Mouse (Mus musculus): ENCODE measurements around the gene Nacc1.

Gene Nacc1

DNA sequence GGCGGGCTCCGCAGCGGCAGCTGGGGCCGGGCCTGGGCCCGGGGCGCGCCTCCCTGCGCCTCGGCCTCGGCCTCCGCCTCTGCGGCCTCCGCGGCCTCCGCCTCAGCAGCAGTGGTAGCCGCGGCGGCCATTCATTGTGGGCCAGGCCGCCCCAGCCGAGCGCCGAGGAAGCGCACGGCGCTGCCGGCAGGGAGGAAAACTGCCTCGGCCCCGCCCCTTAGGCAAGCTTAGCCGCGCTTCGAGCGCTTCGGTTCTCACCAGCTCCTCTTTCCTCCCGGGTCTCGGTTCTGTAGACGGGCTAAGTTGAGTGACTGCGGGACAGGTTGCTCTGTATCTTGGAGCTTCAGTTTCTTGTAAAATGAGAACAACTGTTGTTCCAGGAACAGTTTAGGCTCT is at the start of gene Nacc1:
Nacc1 (minus strand) TSS at position 158 of the 396 bp plus-strand sequence.
- peak; percentile 83 for DNase-seq (ENCODE audit: low spot score)

DNA sequence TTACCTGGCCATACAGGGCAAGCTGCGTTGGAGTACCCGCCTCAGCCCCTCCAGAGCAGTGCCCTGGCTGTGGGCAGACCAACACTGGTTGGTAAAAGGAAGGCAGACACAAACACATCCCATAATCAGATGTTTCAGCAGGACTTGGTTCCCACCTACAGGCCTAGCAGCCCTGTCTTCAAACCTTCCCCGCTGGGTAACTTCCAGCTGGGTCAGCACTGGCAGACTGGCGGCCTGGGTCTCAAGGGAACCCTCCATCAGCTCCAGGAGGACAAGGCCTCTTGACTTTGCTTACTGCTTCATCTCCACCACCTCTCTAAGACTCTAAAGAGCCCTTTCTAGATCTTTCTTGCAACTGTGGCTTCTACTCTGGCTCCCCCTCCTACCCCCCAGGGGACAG is 48.9 kb upstream of the Nacc1 start:
- no peak for DNase-seq (ENCODE audit: low spot score)

DNA sequence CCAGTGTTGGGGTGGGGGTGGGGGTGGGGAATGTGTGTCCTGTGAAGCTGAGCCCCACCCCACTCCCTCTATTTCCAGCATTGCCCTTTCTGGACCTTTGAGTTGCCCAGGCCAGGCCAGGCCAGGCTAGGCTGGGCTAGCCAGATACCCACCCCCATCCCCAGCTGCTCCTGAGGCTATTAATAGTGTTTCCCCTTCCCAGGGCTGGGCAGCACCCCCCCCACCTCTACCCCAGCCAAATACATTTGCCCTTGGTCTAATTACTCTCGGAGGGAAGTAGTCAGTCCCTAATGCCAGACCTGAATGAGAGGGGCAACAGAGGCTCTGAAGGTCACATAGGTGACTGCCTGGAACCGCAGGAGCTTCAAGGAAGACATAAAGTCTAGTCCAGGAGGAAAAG is 47.9 kb upstream of the Nacc1 start:
- DNase-seq (ENCODE audit: low spot score) = no peak

DNA sequence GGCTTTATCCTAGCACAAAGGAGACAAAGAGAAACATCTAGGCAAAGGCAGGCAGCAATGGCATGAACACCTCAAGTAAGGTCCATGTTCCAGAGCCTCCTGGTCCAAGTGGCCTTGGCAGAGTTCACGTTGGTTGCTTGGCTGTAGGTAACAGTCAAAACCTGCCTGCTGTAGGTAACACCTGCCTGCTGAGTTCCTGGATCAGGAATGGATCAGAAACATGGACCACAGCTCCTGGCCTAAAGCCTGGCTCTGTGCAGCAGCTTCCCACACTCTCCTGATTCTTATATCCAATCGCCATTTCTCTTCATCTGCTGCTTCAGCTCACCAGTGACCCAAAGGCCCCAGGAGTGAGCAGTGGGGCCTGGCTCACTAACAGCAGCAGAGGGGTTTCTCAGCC is 47.0 kb upstream of the Nacc1 start:
- no peak for DNase-seq (ENCODE audit: low spot score)

DNA sequence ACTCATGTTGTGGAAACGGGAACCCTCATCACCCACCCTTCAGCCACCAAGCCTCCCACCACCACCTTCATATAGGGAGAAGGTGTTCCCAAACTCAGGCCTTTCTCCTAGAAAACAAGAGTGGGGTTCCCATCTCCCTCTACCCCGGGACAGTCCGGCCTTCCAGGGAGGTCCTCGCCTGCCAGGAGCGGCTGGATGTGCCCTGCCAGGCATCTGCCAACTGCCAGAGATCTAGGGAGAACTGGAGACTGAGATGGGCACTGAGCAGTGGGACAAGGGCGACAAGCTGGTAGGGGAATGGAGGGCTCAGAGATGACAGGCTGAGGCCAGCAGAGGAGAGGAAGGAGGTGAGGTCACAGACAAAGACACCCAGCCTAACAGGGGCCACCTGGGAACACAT is 46.3 kb upstream of the Nacc1 start:
- DNase-seq (ENCODE audit: low spot score) = no peak

DNA sequence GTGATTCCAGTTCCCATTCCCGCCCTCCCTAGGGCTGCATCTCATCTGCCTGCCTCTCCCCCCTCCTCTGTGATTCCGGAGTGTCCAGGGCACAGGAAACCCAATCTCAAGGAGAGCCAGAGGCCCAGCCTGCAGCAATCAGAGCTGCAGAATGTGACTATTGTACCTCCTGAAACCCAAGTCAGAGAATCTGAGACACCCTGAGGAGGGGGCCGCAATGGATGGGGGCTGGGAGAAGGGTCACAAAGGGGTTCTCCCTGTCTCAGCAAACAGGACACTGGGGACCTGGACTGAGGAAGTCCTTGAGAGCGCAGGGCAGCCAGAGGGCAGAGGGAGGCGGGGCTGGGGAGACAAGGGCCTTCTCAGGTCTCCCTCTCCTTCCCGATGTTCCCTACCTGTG is 45.3 kb upstream of the Nacc1 start:
- DNase-seq (ENCODE audit: low spot score) = no peak

DNA sequence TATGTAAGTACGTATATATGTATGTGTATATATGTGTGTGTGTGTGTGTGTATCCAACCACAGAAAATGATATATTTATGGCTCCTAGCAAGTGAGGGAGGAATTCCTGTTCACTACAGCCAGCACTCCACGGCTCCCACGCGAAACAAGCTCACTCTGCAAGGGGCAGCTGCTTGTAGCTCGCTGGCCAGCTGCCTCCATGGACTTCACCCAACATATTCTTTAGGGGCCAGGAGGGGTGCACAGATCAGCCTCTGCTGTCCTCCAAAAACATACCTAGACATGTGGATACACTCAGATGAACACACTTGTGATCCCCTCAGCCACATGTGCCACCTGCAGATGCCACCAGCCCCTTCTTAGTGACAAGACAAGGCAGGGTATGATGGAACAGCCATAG is 44.9 kb upstream of the Nacc1 start:
- no peak for DNase-seq (ENCODE audit: low spot score)

DNA sequence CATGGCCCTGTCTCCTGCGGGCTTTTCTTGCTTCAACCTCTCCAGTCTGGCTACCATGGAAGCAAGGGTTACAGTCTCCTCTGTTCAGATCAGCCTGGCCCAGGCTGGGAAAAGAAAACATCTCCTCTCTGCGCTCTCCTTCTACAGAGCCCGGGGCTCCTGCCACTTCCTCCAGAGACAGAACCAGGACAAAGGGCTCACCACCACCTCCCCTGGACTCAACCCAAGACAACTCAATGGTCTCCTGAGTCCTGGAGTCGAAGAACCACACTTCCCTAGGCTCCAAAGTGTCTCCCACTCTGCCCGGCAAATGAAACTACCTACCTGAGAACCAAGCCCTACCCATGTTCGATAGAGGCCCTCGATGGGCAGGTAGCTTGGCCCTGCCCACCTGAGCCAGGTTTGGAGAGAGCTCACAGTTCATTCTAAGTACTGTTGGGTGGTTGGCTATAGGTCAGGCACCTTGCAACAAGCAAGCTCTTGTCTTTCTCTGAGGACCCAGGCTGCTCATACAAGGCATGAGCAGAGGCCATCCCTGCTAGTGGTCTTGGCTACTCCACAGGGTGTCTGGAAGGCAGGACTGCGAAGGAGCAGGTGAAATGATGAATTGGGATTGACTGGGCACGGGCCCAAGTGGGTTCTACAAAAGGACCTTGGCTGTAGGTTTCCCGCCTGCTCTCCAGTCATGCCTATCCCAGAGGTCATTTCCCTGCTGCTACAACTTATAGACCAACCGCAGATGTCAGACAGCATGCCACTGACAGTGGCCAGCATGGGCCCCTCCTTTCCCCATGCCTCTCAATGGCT is 43.9 kb upstream of the Nacc1 start:
- no peak for DNase-seq (ENCODE audit: low spot score)

DNA sequence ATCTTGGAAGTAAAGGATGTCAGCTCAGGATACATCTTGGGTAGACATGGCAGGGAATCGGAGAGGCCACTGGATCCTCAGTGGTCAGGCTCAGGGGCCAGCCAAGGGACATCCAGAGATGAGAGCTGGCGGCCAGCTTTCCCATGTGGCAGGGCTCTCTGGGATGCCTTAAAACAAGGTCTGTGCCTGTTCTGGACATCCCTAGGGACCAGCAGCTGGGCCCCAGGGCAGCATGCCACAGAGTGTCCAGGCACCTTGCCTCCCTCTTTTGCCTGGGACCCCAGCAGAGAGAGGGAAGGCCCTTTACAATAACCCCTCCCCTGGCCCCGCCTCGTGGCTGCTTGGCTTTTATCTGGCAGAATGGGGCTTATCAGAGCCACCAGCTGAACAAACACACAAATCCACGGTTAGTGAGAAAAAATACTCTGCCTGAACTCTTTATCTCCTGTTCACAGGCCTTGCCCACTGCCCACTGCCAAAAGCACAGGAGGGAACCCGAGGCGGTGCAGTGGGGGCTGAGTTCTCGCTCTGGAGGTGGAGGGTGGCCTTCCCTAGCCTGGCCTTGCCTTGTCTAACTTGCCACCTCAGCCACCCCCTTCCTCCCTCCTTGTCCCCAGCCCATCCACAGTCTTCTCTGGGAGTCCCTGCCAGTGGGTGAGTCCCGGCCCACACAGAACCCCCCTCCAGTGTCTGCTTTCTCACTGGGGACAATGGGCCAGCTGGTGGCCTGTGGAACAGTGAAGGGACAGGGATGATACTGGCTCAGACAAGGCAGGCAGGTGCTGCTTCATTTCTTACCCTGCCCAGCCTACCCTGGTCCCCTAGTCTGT is 43.1 kb upstream of the Nacc1 start:
- DNase-seq (ENCODE audit: low spot score) = peak; percentile 46

DNA sequence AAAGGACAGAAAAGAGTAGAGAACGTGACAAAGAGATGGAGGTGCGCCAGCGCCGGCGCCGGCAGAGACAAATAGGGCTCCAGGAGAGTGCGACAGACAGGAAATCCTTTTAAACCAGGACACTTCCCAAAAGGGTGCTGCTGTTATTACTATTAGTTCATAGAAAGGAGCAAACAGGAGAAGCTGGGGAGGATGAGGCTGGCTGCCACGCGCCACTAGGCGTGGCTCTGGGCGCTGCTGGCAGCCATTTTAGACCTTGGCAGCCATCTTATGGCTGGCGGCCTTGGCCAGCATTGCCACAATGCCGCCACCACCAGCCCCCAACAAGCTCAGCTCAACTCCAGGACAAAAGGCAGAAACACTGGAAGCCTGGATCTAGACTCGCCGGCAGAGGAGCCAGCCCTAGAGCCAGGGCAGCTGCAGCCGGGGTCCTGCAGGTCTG is 42.3 kb upstream of the Nacc1 start:
- no peak for DNase-seq (ENCODE audit: low spot score)

DNA sequence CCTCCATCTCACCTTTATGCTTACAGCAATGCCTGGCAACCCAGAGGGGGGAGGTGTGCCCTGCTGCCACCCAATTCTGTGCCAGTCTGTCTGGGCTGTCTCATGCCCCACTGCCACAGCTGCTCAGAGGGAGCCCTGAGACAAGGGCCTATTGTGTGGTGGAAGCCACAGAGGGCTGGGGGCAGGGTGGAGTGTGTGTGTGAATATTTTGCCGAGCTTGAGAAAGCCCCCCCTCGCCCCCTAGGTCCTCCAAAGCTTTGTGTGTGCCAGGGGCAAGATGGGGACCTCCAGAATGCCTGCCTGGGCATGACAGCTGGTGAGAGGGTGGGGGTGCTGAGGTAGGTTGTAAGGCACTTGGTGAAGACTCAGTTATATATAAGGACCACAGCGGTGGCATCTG is 40.8 kb upstream of the Nacc1 start:
- no peak for DNase-seq (ENCODE audit: low spot score)

DNA sequence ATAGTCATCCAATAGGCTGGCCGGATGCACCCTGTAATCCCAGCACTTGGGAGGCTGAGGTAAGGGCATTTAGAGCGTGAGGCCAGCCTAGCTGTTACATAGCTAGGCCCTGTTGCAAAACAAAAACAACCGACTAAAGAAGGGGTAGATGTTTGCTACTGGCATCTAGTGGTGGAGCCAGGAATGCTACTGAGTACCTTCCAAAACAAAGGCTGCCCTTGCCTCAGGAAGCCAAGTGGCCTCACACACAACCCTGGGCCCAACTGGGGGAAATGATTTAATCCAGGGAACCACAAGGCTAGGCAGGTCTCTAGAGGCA is 38.2 kb upstream of the Nacc1 start:
- DNase-seq (ENCODE audit: low spot score) = no peak

DNA sequence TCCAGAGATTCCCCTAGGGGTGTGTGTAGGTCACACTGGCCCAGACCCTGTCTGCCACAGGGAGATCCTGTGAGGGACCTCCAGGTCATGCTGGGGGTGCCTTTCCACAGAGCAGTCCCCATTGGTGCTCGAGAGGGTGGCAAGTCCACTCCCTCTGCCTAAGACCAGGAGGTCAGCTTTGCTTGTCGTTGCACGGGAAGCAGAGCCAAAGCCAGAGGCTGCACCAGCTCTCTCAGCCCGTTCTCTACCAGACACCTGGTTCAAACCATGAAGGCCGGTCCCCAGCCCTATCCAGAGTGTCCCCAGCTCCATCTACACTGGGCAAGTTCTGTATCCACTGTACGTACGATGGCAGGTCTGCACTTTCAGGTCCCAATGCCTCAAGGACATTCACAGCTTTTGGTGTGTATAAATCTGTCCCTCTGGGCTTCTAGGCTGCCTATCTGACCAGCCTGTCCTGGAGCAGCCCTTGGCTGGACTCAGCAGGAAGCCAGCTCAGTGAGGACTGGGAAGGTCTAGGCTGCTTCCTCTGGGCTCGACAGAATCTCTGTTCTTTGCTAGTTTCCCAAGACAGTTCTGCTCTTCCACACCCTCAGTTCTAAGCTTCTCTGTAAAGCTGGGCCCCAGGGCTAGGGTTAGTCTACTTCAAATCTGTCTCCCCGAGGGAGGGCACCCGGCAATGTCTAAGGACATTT is 37.7 kb upstream of the Nacc1 start:
- DNase-seq (ENCODE audit: low spot score) = no peak

DNA sequence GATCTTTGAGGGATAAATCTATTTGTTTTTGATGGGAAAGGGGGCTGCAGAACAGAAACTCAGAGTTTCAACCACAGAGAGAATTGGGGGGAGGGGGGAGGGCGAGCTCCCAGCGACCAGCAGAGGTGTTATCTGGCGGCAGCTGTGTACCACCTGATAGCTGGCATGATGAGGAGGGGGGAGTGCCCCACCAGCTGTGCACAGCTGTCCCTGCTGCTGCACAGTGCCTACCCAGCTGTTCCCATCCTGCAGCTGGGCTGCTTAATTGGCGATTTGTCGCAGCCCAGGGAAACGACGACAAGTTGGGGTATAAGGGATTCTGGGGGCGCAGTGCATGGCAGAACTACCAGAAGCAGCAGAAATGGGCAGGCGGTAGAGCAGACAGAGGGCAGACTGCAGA is 37.0 kb upstream of the Nacc1 start:
- DNase-seq (ENCODE audit: low spot score) = no peak

DNA sequence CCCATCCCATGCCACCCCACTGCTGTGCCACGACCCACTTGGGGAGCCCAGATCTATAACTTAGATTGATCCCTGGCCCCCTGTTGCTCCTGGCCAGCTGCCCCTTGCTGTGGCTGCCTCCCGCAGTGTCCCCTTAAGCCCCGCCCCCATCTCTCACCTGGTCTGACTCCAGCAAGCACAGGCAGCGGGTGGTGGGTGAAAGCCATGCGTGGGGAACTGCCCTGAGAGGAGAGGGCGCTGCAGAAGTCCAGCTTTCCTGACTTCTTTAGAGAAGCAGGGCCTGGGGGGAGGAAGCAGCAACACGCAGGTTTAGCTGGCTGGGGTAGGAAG is 35.9 kb upstream of the Nacc1 start:
- DNase-seq (ENCODE audit: low spot score) = peak; percentile 54

DNA sequence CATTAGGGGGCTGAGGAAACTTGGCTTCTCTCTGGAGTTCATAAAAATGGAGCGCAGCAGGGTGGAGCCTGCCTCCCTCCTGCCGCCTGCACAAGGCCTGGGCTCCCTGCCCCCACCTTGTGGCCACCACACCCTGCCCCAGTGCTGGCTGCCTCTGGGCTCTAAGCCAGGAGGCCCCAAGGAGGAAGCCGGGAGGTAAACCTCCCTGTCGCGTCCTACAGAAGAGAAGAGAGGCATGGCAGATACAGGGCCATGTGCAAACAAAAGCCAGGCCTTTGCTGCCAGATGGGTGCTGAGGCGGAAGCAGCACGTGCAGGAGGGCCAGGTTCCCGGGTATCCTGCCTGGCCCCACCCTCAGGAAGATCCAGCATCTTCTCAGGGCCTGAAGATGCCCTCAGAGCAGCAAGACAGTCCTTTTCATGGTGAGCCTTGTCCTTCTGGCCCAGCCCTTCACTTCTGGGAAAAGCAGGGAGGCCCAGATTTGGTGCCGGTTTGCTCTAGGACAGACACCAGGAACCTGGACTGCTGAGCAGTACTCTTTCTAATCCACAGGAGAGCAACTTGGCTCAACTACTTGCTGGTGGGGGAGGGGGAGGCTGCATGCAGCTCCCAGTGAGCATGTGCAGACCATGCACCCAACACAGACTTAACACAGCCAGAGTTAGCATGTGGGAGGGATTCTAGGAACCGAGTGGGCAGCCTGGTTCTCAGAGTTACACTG is 35.3 kb upstream of the Nacc1 start, which contains the start of gene G430095P16Rik:
G430095P16Rik (plus strand) TSS at position 158 of the 721 bp plus-strand sequence.
- peak; percentile 44 for DNase-seq (ENCODE audit: low spot score)

DNA sequence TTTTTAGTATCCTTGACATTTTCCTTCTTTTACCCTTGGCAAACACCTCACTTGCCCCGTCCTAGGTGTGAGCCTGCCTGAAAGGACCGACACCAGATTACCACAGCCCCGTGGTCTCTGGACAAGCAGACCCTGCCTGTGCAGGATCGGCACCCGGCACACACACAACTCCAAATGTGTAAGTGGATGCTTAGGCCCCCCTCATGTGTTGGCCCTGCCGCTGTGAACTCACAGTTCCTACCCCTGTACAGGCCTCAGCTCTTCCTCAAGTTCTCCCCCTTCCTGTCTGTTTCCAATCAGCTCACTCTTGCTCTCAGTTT is 34.8 kb upstream of the Nacc1 start:
- DNase-seq (ENCODE audit: low spot score) = no peak

DNA sequence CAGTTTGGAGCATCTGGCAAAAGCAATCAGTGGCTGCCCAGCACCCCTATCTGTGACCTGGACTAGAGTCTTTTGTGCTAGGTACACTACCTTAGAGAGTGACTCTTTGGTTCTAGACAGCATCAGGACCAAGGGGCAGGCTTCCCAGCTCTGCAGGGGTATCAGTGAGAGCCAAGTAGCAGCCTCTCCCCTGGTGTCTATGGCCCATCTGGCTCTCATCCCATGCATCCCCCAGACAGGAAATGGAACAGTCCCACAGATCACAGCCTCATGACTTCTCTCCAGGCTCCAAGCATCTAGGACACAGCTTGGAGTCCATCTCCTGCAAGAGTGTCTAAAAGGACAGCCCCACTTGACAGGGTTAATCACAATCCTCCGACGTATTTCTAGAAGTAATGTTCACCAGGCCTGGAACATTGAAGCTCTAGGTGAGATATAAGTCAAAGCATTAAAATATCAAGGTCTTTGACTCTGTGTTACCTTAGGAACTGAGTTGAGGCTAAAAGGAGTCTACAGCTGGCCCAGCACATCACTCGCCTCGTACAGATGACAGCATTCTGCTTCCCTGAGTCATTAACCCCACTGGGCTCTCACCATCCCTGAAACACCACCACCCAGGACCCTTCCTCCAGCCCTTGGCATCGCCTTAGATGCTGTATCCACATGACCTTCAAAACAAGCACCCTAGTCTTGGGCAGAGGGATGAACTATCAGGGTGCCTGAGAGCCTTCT is 31.5 kb upstream of the Nacc1 start:
- DNase-seq (ENCODE audit: low spot score) = no peak

DNA sequence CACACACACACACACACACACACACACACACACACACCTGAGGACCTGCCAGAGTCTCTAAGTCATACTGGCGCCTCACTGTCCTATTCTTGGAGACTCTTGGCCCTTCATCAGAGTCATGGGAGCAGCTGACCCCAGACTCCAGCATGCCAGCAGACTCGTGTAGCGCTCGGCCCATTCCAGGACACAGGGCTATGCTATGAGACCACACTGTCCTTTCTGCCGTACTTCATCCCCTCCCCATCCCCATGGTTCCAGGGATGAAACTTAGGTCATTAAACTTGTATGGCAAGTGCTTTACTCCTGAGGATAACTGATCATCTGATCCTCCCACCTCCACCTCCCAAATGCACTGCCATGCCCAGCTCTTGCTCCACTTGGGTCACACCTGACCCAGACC is 30.8 kb upstream of the Nacc1 start:
- no peak for DNase-seq (ENCODE audit: low spot score)

DNA sequence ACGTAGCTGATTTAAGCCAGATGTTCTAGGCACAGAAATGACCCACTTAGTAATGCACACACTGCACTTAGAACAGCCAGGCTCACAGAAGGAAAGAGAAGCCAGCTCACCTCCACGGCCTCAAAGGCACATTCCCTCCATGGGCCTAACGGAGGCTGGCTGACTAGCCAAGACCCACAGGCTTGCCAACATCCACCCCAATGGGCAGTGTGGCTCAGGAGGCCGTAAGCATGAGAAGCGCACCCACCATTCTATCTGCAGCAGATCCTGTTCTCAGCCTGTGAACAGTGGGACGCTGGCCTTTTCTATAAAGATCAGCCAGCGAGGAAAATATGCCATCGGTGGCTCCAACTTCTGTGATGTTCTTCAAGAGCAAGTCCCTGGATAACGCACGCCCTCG is 29.1 kb upstream of the Nacc1 start:
- no peak for DNase-seq (ENCODE audit: low spot score)

DNA sequence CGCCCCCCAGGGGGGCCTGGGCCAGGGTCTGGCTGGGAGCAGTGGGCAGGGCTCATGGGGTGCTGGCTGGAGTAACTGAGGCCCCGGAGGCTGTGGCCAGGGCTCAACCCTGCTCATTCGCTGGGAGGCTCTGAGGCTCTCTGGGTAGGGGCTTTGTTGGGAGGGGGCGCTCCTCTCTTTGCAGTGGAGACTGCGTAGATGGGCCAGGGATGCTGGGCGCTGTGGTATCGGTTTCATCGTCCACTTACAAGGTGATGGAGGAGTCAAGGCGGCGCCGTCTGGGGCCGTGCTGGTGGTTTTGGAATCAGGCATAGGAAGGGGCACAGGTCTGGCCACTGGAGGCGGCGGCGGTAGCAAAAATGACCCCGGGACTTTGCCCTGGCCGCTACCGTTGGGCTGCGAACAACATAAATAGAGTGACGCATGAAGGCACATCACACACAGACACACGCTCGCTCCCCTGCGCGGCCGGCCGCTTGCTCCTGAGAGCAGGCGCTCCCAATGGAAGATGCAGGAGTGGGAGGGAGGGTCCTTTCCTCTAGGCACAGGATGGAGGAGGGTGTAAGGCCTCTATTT is 28.3 kb upstream of the Nacc1 start:
- no peak for DNase-seq (ENCODE audit: low spot score)

Measured in yolk sac, embryonic 10.5 days (tissue).